Mouse (Mus musculus) 416B (cell line): Measurements from ENCODE around the gene Erv3.

Experiments
- DNase-seq: peaks from one replicate; pipeline ENCODE4 v3.0.0; 2011; ENCODE audit warnings: low read depth

Gene Erv3

DNA sequence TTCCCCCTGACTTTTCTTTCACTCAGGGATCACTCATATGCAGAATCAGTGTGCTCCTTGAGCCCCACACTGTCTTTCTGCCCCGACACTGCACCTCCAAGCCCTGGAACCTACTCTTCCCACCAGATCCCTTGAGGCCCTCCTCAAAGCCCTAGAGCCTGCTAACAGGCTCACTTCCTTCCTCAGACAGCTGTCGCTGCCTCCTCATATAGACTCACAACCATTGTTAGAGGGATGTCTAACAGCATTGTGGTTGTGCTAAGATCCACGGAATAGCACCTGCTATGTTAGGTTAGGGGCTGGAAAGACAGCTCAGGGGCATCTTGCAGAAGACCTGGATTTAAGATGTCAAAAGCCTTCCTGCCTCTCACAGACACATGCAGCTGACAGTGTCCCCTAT is 37.1 kb downstream of the Erv3 start:
- no peak for DNase-seq

DNA sequence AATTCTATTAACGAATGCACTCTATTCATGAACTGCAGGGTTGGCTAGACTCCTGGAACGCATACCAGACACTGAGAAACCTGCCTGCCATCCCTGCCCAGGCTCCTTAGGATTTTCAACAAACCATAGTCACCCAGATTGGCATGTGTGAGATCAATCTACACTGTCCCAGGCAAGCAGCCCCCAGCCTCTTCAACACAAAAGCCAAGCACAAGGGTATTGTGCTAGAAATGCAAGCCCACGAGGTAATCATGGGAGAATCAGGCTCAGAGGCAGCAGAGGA is 37.9 kb downstream of the Erv3 start:
- DNase-seq: no peak

GRCm38 (mm10) chr2:131820932-131821707 is 38.4 kb downstream of the Erv3 start:
- DNase-seq: peak; percentile 88

GRCm38 (mm10) chr2:131820088-131820675 is 39.4 kb downstream of the Erv3 start:
- peak; percentile 88 for DNase-seq

GRCm38 (mm10) chr2:131814327-131814726 is 45.2 kb downstream of the Erv3 start:
- DNase-seq: no peak

DNA sequence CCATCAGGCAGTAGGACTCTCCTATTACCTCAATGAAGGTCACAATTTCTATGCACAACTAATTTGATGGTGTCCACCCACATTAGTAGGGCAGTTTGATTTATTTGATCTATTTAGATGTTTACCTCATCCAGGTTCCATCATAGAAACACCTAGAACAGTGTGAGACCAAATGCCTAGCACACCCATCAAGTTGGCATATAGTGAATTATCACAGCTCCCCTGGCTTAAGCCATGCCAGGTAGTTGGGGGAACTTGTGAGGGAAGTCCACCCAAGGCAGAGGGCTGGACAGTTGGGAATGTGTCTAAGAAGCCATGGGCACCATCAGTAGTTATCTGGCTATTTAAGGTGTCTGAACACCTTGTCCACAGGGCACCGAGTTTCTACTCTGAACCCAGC is 46.1 kb downstream of the Erv3 start:
- DNase-seq: no peak

GRCm38 (mm10) chr2:131812480-131813137 is 46.9 kb downstream of the Erv3 start:
- DNase-seq: peak; percentile 66

GRCm38 (mm10) chr2:131811607-131812006 is 47.9 kb downstream of the Erv3 start:
- DNase-seq: no peak

- DNase-seq: no peak
These were observed 50.7 kb downstream of the Erv3 start for GRCm38 (mm10) chr2:131808856-131809255.

DNA sequence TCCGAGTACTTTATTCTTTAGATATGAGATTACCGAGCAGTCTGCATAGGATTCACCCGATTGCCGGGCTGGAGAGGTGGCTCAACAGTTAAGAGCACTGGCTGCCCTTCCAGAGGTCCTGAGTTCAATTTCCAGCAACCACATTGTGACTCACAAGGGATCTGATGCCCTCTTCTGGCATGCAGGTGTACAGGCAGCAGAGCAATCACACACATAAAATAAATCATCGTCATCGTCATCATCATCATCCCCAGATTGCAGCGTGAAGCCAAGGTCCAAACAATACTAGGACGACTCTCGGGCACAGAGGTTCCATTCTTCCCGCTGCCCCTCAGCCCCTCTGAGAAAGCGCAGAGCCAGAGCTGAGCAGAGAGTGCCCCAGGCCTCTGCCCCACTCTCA is 51.9 kb downstream of the Erv3 start:
- DNase-seq: no peak

GRCm38 (mm10) chr2:131806863-131807262 is 52.7 kb downstream of the Erv3 start:
- peak; percentile 61 for DNase-seq

- no peak for DNase-seq
These were observed 54.2 kb downstream of the Erv3 start for GRCm38 (mm10) chr2:131805306-131805705.

DNA sequence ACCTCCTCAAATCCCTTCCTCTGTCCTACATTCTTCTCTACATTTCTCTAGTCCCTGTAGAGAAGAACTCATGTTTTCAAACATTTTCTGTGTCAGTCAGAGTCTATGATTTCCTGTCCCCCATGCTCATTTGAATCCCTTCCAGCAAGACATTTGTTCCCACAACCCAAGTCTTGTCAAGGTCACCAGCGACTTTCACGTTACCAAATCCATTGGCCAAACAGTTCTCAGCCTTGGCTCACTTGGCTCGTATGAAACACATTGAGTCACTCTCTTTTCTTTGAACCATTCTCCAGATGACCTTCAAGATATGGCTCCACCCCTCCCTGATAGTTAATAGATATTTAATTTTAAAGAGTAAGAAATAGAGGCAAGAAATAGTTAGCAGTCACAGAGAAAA is 55.7 kb downstream of the Erv3 start:
- DNase-seq: no peak
